Mouse (Mus musculus) ovary, postnatal 14 days (tissue): ENCODE measurements around the gene Trp53bp1.

Experiments
- DNase-seq: peaks from one replicate; pipeline ENCODE4 v3.0.0; 2022; ENCODE audit warnings: low spot score

Trp53bp1 gene

DNA sequence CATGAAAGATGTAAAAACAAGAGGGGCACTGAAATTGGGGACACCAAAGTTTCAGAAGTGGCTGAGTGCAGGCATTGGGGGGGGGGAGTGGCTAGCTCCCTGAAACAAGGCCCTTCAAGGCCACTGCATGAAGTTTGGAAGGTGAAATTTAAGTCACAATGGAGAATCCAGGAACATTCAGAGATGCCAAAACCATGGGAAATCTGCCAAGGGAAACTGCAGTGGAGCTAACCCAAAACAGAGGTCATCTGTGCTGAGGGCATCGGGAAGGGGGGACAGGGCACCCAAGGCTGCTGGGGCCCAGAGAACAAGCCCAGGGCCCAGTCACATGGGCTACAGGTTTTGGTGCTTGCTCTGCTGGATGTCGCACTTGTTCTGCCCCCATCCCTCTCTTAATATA, 21.4 kb downstream of the Trp53bp1 start:
- no peak for DNase-seq

DNA sequence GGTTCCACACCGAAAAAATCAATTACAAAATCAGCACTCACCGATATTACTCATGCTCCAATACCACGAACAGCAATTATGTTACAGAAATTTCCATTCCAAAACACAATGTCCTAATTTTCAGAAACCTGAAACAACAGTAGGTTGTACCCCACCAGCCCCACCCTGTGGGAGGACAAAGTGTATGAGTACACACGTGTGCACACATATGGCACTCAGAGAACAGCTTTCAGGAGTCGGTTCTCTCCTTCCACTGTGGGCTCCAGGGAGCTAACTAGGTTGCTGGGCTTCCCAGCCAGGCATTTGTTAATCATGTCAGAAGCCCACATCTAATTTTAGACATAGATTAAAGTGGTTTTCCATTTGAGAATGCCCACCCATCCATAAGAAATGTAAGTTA, 27.1 kb downstream of the Trp53bp1 start:
- DNase-seq = no peak

DNA sequence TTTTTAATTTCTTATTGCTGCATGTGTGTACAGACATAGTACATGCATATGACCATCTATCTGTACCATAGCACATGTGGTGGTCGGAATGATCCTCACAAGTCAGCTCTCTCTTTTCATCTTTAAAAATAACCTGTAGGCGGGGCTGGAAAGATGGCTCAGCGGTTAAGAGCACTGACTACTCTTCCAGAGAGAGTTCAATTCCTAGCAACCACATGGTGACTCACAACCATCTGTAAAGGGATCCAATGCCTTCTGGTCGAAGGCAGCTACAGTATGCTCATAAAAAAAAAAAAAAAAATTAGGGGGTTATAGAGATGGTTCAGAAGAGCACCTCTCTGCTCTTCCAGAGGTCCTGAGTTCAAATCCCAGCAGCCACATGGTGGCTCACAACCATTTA, 31.8 kb downstream of the Trp53bp1 start:
- no peak for DNase-seq

DNA sequence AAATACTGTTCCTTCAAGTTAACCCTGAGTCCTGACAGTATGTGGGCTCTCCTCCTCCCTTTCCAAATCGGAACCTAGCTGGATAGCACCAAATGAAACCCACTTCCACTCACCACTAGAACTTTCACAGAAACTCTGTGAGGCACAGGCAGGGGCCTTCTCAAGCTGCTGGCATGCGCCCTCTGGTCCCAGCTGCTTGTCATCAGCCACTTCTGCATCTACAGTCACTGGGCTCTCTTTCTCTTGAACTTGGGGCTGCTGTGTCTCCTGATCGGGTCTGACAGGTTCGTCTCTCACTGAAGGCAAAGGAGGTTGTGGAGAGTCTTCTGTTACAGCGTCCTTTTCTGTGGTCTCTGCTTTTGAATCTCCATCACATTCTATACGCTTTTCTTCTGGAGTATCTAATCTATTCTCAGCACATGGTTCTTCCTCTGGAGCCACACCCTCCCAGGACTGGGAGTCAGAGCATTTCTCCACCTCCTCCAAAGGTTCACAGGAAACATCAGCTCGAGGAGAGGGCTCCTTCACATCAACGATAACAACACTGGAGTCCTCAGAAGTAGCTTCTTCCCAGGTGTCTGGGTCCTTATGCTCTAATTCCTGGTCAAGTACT, 35.6 kb downstream of the Trp53bp1 start:
- DNase-seq = no peak

DNA sequence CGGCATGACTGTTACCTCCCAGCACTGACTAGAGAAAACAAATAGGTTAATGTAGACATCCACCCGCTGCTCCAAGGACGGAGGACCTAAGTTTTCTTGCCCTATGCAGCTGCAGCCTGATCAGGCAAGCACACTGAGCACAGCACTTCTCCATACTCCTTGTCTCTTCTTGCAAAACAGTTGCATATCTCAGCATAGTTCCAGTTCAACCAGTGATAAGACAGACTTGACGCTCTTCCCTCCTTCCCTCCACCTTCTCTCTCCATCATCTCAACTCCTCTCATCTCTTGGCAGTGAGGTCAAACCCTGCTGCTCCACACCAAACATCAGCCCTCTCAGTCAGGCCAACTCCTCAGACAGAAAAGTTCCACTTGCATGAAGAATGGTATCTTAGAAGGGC, 43.1 kb downstream of the Trp53bp1 start:
- no peak for DNase-seq

DNA sequence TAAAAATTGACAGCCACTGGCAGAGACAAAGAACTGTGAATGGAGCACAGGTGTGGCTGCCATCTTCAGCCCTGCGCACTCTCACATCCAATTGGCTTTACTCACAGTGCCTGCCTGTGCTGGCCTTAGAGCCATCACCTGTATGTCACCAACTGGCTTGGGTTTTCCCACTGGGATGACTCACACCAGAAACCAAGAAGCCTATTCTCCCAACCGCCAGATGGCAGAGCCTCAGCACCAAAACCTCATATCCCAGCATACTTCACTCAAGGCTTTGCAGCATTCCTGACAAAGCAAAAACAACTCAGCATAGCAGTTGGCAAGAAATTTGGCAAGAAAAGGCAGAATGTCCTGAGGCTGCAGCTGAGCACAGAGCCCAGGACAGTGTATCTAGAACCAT, 48.2 kb downstream of the Trp53bp1 start:
- DNase-seq = no peak

DNA sequence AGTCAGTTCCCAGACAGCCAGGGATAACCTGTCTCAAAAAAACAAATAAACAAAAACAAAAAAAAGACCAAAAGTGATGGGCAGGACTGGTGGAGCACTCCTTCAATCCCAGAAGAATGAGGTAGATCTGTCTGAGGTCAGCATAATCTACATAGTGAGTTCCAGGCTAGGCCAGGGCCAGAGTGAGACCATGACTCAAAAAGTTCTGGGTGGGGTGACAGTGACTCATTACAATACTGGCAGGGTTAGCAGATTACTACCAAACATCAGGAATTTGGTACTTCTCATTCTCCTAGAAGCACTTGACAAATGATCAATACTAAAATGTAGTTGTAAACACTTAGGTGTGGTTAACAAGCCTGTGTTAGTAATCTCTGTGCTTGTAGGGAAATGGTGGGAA, 51.2 kb downstream of the Trp53bp1 start:
- no peak for DNase-seq

DNA sequence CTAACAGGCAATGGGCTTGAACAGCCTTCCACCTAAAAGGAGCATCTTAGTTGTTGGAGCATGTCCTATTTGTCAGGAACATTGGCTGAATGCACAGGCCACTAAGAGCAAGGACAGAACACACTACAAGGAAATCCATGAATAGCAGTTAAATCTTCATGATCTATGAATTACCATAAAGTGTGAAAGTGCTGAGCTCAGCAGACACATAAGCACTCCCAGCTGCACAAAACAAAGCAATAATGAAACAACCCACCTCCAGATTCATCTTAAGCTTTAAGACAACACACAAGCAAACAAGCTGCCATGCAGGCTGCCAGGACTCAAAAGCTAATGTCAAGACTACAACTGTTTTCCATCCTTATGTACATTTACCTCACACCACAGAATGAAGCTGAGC, 52.0 kb downstream of the Trp53bp1 start:
- no peak for DNase-seq

DNA sequence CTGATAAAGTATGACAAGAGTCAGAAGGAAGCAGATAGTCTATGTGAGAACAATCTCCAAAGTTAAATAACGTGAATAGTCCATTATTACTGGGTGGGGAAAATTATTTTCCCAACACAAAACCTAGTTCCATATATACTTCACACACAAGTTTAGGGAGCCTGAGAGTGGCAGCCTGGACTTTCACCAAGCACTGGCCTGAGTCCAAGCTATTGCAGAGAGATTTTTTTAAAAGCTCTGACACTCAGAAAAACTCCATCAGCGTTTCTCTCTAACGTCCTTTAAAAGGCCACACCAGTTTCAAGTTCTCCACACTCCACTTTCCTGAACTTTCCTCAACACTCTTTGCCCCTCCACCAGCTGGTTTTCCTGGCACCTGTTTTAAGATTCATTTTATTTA, 56.7 kb downstream of the Trp53bp1 start:
- DNase-seq = peak; percentile 3

DNA sequence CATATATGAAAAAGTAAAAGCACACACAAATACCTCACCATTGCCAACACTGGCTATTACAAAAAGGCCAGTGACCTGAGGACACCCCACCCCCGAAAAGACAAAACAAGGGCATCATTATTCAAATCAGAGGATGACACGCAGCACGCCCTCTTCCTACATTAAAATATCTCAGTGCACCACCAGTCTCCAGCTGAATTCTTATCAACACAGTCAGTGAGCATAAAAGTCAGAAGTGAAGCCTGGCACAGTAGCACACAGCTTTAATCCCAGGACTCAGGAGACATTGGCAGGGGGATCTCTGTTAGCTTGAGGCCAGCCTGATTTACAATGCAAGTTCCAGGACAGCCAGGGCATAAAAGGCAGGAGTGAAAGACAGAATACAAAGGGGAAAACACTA, 64.7 kb downstream of the Trp53bp1 start:
- DNase-seq = no peak

DNA sequence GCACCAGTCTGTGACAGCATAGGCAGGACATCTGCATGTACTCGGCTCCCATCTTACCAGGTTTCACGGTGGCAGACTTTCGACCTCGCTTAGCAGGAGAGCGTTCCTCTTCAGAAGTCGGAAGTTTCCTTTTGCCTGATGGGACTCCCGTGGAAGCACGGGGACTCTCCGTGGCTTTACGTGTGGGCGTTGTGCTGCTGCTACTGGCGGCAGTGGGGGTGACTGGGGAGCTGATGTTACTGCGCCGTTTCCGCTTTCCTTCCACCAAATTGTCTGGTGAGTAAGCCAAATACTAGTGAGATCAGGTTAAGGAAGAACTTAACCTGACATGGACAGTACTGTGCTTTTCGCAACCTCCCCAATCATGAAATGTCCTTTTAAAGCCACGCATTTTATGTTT, 66.9 kb downstream of the Trp53bp1 start:
- DNase-seq = no peak

DNA sequence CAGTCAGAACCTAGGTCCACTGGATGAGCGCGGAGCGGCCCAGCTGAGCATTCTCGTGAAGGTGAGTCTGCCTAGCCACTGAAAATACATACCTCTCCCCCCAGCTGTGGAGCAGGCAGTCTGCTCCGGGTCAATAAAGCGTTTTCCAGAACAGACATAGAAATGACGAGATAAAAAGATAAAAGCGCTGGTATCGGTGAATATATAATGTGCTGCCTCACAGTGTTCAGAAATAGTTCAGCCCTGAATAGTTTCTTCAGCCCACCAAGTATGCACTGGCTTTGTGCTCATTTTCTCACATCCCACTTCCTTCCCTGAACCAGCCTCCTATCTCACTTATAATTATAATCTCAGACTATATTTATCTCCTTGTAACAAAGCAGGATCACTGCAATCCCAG, 75.7 kb downstream of the Trp53bp1 start:
- no peak for DNase-seq

DNA sequence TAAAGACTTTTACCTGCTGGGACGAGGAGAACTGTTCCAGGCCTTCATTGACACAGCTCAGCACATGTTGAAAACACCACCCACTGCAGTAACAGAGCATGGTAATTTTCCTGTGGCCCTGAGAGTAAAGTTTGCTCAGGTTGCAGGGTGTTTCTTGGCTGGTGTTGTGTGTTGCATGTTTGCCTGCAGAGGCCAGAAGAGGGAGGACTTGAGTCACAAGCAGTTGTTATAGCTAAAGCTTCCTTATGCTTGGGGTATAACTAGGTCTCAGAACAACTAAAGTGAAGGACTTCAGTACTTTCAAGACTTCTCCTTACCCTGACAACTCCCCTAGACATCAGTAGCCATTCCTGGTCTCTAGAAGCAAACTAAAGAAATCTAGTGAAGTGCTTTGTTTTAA, 82.7 kb downstream of the Trp53bp1 start:
- DNase-seq = no peak

DNA sequence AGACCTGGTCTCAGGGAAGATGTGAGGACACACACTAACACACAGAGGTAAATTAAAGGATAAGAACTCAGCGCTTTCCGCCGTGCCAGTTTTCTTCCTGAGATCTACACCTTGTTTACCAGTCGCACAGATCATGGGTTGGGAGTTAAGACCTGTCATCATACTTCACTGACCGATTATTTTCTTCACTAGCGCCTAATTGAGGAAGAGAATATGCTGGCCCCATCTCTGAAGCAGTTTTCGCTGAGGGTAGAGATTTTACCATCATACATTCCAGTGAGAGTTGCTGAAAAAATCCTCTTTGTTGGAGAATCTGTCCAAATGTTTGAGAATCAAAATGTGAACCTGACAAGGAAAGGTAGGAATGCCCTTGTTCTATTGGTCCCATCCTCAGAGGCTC, 87.1 kb downstream of the Trp53bp1 start:
- DNase-seq = no peak

DNA sequence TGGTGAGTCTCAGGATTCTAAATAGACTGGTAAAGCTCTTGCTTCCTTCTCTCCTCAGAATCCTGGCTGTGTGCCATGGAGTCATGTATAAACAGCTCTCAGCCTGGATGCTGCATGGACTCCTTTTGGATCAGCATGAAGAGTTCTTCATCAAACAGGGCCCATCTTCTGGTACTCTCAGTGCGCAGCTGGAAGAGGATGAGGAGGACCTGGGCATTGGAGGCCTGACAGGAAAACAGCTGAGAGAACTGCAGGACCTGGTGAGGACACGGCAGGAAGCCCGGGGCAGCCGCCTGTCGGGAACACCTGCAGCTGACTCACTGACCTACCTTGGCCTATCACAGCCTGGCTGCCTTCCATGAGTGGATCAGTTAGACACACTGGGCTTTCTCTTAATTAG, 87.8 kb downstream of the Trp53bp1 start:
- no peak for DNase-seq

DNA sequence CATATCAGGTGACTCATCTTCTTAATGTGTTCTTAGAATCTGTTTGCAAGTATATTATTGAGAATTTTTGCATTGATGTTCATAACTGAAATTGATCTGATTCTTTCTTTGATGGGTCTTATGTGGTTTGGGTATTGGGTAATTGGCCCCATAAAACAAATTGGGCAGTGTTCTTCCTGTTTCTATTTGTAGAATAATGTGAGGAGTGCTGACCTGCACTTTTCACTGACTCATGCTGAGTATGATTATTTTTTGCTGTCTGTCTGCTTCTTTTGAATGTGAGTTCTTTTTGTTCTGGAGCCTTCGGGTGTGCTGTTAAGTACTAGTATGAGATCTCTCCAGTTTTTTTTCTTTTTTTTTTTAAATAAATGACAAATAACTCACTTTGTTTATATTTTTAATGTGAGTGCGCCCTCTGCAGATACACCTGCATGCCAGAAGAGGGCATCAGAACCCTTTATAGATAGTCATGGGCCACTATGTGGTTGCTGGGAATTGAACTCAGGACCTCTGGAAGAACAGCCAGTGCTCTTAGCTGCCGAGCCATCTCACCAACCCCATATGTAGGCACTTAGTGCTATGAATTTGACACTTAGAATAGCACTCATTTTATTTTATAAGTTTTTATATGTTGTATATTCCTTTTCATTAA, 92.3 kb downstream of the Trp53bp1 start:
- no peak for DNase-seq

DNA sequence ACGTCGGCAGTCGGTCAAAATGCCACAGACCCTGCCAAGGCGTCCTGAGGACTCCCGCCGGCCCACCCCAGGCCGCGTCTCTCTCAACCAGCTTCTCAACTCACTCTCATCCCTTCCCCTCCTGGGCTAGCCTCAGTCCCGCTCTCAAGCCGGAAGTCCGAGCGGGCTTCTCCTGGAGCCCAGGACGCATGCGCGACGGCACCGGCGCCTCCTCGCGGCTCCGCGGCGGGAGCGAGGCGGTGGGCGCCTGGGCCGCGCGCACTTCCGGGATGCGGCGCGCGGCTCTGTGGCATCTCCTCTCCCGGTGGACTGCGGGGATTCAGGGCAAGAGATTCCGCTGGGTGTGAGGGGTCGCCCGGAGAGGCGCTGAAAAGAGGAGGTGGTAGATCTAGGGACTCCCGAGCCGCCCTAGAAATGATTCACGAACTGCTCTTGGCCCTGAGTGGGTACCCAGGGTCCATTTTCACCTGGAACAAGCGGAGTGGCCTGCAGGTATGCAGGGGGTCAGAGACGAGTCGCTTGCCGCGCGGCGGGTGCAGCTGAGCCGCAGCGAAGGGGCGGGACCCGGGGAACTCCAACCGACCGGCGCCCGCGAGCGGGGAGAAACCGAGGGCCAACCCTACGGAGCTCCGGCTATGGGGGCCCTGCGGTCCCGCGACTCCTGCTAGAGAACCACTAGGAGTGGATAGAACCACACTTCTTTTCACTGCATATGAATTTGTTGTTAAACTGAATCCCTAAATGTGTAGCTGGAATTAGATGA, 100.0 kb downstream of the Trp53bp1 start, which contains the start of gene Zscan29:
TSS of gene Zscan29 (minus strand) at position 146 of the 763 bp plus-strand sequence.
- DNase-seq = peak; percentile 86

DNA sequence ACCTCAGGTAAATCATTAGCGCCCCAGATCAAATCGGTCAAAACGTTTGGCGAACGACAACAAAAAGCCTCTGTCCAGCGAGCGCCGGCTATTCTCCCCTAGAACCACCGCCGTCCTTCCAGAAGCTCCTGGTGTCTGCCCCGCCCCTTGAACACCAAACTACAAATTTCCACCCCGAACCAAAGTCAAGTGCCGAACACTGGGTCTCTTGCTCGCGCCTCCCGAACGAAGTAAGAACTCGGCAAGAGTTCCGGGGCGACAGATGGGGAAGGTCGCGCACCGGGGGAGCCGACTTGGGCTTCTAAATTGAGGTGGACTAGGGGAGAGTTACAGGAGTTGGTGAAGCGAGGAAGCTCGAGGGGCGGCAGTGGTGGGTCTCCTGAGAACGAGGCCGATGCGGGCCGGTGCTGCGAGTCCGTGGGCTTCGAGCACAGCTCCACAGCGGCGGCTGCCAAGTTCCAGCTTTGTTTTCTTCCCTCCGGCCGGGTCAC, 100.7 kb downstream of the Trp53bp1 start, which contains the start of gene Tubgcp4:
TSS of gene Tubgcp4 (plus strand) at position 174 of the 491 bp plus-strand sequence.
- peak; percentile 43 for DNase-seq

DNA sequence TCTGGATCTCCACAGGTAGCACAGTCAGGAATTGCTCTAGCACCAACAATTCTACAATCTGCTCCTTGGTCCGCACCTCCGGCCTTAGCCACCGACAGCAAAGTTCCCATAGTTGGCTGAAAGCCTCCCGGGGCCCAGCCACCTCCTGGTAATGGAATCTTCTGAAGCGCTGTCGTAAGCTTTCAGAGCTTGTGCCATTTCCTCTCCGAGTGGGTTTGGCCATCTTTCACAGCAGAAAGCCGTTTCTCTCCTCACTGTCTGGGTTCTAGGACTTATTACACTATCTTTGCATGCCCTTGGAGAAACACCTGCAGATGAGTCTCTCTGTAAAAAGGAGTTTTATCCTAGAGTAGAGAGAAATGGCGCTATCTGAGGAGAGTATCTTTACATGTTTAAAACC, 101.3 kb downstream of the Trp53bp1 start:
- peak; percentile 16 for DNase-seq

DNA sequence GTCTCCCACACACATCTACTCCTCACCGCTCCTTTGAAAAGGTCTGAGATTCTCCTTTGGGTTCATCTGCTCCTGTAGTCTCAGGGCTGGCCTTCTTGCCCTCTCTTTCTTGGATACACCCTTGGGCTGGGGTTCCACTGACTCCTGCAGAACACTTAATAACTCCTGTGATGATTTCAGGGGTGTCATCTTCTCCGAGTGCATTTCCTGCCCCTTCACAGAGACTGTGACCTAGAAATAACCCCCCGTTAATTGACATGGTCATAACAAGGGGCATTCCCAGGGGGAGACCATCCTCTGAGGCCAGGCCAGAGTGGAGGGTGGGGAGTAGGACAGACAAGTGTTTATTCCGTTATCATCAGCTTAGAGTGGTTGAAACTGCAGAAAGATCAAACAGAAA, 102.0 kb downstream of the Trp53bp1 start:
- no peak for DNase-seq

DNA sequence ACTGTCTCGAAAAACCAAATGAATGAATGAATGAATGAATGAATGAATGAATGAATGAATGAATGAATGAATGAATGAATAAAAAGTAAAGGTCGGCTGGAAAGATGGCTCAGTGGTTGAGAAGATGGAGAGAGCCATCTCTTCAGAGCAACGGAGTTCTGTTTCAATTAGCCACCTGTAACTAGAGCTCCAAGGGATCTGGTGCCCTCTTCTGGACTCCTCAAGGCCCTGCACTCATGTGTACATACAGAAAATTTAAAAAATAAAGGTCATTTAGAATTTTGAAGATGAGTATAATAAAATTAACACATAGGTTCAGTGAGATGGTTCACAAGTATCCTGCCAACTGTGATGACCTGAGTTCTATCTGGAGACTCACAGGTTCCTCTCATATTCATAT, 118.1 kb downstream of the Trp53bp1 start:
- no peak for DNase-seq

DNA sequence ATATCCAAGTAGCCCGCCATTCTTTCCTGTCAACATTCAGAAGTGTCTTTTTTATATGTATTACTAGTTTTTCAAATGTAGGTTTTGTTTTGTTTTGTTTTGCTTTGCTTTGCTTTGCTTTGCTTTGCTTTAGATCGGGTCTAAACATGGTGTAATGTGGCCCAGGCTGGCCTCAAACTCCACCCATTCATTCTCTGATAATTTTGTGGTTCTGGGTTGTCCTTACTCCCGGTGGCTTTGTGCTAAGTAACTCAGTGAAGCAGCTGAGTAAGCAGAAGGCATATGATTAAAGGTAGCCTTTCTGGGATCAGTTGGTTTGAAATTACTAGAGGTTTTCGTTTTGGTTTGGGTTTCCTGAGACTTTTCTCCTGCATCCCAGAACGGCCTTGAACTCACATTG, 121.5 kb downstream of the Trp53bp1 start:
- DNase-seq = no peak
